Mouse (Mus musculus): ENCODE results near the gene Ube2m. TPM values are rescaled to one million over a fixed set of nuclear protein-coding genes. Genes with fewer than 3 reads are reported as not detected.

Gene Ube2m
- polyA plus RNA-seq, 1 experiment from 2014 or later = 156 TPM

DNA sequence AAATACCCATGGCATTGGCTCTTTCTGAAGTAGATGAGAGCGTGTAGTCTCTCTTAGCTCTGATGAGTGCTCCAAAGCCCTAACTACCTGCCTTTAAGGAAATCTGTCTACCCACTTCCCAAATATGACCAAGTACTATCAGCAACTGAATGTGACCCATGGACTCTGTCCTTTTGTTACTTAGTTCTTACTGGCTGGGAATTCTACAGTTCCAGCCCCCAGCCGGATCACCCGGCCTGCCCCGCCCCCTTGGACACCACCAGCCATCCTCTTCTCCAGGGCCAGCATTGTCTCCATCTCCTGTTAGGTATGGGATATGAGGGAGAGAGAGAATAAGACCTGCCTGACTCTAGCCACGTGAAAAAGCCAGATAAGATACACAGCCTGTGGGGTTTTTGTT lies 40.0 kb downstream of the Ube2m start, which contains the start of gene Slc27a5:
Gene Slc27a5 (minus strand): TSS at position 140 of the 400 bp plus-strand sequence.
- H3K36me3 ChIP-seq (ENCODE audit: control insufficient read depth, insufficient read depth, low read length) = no peaks in the 10 kb centered on the region
- no peak within 1 kb of the TSS for H3K9ac ChIP-seq (ENCODE audit: low read depth, low read length)
- 76% methylated on average over 5 of the region's 5 CpGs for WGBS
- H3K9me3 ChIP-seq (ENCODE audit: control insufficient read depth, low read length) = no peaks in the 10 kb centered on the region
- H3K4me2 ChIP-seq (replicated peaks; ENCODE audit: low read depth, low read length) = no peak within 1 kb of the TSS
- H3K27ac ChIP-seq (ENCODE audit: low read depth, low read length) = no peak within 1 kb of the TSS
- no peak within 1 kb of the TSS for H3K4me3 ChIP-seq (ENCODE audit: low read length)
- ATAC-seq (ENCODE audit: low FRiP score, low TSS enrichment) = no peak
- no peaks in the 10 kb centered on the region for H3K4me1 ChIP-seq (ENCODE audit: control insufficient read depth, insufficient read depth, low read length)
- no peaks in the 10 kb centered on the region for H3K27me3 ChIP-seq (ENCODE audit: control insufficient read depth, insufficient read depth, low read length)

DNA sequence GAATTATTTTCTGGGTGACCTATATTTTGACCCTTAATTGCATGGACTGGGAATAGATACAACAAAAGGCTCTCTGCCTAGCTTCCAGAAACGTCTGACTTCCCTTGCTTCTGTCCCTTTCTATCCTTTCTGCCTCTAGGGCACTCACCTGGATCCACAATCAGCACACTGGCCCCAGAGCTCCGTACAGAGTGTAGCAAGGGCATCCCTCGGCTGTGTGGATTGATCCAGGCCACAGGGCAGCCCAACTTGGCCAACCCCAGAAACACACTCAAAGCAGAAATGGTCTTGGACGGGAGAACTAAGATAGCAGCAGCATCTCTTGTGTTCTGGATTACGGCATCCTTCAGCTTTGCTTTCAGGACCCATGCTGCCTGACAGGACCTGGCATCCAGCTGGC lies 40.8 kb downstream of the Ube2m start:
- no peak overlapping the region for H3K4me3 ChIP-seq (ENCODE audit: low read length)
- no peak overlapping the region for H3K9ac ChIP-seq (ENCODE audit: low read depth, low read length)
- no peak overlapping the region for H3K27ac ChIP-seq (ENCODE audit: low read depth, low read length)
- ATAC-seq (ENCODE audit: low FRiP score, low TSS enrichment) = no peak
- no peaks in the 10 kb centered on the region for H3K9me3 ChIP-seq (ENCODE audit: control insufficient read depth, low read length)
- H3K27me3 ChIP-seq (ENCODE audit: control insufficient read depth, insufficient read depth, low read length) = no peaks in the 10 kb centered on the region
- no peaks in the 10 kb centered on the region for H3K36me3 ChIP-seq (ENCODE audit: control insufficient read depth, insufficient read depth, low read length)
- H3K4me1 ChIP-seq (ENCODE audit: control insufficient read depth, insufficient read depth, low read length) = no peaks in the 10 kb centered on the region
- 66% methylated on average over 5 of the region's 5 CpGs for WGBS
- no peak overlapping the region for H3K4me2 ChIP-seq (replicated peaks; ENCODE audit: low read depth, low read length)

DNA sequence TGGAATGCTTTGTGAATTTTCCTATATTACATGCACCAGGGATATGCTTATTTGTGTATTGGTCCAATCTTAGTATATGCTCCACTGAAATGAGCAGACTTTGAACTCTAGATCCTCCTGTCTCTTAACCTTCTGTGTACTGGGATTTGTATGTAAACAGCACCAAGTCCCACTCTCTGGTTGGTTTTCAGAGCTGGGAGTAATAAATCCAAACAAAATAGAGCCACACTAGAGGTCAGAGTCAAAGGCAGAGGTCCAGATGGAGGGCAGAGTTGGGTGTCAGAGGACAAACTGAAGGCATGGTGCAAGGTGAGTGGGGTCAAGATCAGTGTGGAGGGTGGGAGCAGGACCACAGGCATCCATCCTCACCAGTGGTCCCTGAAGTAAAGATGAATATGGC lies 42.2 kb downstream of the Ube2m start:
- Histone ChIP-seq H3K27ac (ENCODE audit: low read depth, low read length) (no peak overlapping the region), H3K4me2 (replicated peaks; ENCODE audit: low read depth, low read length) (no peak overlapping the region), H3K9ac (ENCODE audit: low read depth, low read length) (no peak overlapping the region), H3K4me3 (ENCODE audit: low read length) (no peak overlapping the region), H3K27me3 (ENCODE audit: control insufficient read depth, insufficient read depth, low read length) (no peaks in the 10 kb centered on the region), H3K4me1 (ENCODE audit: control insufficient read depth, insufficient read depth, low read length) (no peaks in the 10 kb centered on the region), H3K9me3 (ENCODE audit: control insufficient read depth, low read length) (no peaks in the 10 kb centered on the region), H3K36me3 (ENCODE audit: control insufficient read depth, insufficient read depth, low read length) (no peaks in the 10 kb centered on the region)
- ATAC-seq (ENCODE audit: low FRiP score, low TSS enrichment) = no peak

DNA sequence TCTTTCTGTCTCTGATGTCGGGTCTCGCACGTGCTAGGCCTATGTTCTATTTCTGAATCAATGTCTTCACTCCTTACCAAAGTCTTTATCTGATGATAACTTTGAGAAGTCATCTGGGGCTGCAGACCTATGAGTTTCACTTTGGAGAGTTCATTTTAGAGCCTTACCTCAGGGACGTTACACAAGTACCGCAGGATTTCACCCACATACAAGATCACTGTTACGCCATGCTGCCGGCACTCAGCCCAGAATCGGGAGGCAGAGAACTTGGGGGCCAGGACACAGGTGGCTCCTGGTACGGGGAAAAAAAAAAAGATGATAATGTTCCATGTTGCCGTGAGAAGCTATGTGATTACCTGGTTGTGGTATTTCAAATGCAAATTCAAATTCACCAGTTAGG lies 44.9 kb downstream of the Ube2m start:
- Histone ChIP-seq H3K9me3 (ENCODE audit: control insufficient read depth, low read length) (no peaks in the 10 kb centered on the region), H3K4me3 (ENCODE audit: low read length) (no peak overlapping the region), H3K4me1 (ENCODE audit: control insufficient read depth, insufficient read depth, low read length) (no peaks in the 10 kb centered on the region), H3K36me3 (ENCODE audit: control insufficient read depth, insufficient read depth, low read length) (no peaks in the 10 kb centered on the region), H3K9ac (ENCODE audit: low read depth, low read length) (no peak overlapping the region), H3K27me3 (ENCODE audit: control insufficient read depth, insufficient read depth, low read length) (no peaks in the 10 kb centered on the region), H3K4me2 (replicated peaks; ENCODE audit: low read depth, low read length) (no peak overlapping the region), H3K27ac (ENCODE audit: low read depth, low read length) (no peak overlapping the region)
- 85% methylated on average over 10 of the region's 10 CpGs for WGBS
- no peak for ATAC-seq (ENCODE audit: low FRiP score, low TSS enrichment)

DNA sequence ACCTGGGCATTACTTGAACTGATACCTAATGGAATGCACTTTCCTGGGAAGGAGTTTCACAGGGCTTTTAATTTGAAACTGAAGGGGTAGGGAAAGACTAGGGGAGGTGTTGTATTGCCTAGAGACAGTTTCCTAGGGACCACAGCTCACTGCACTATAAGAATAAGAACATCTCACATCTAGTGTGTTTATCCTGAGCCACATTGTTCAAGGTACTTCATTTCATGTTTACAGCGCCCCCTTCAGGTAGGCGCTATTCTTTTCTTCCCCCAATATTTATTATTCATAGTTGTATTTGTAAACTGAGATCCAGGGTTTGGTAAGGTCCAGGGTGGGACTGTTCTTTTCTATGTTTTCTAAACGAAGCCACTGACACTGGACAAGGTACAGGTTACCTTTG lies 45.9 kb downstream of the Ube2m start:
- Histone ChIP-seq H3K36me3 (ENCODE audit: control insufficient read depth, insufficient read depth, low read length) (no peaks in the 10 kb centered on the region), H3K9ac (ENCODE audit: low read depth, low read length) (no peak overlapping the region), H3K27ac (ENCODE audit: low read depth, low read length) (no peak overlapping the region), H3K9me3 (ENCODE audit: control insufficient read depth, low read length) (no peaks in the 10 kb centered on the region), H3K4me1 (ENCODE audit: control insufficient read depth, insufficient read depth, low read length) (no peaks in the 10 kb centered on the region), H3K4me3 (ENCODE audit: low read length) (no peak overlapping the region), H3K4me2 (replicated peaks; ENCODE audit: low read depth, low read length) (no peak overlapping the region), H3K27me3 (ENCODE audit: control insufficient read depth, insufficient read depth, low read length) (no peaks in the 10 kb centered on the region)
- 10% methylated on average over 3 of the region's 3 CpGs for WGBS
- ATAC-seq (ENCODE audit: low FRiP score, low TSS enrichment) = no peak

DNA sequence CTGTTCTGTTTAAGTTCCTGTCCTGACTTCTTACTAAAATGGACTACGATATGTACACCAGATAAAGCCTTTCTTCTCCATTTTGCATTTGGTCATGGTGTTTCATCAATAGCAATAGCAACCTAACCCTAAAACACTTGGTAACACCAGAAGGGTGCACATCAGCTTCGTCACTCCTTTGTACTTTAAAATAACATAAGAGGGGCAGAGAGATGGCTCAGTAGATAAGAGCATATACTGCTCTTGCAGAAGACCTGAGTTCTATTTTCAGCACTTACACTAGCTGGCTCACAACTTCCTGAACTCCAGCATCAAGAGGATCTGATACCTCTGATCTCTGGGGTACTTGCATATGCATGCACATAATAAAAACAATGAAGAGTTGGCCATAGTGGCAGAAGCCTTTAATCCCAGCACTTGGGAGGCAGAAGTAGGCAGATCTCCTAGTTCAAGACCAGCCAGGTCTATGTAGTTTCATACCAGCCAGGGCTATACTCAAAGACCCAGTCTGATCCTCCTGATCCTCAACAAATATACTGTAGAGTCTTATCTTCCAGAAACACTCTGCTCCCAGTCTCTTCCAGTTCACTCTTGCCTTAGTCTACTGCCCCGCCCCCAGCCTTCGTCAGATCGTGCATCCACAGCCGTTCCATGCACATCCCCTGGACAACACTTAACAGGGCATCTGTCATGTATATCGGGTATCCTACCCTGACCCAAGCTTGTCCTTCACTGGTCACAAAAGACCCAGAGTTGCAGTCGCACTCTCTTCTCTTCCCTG lies 50.5 kb downstream of the Ube2m start:
- no peak overlapping the region for H3K4me3 ChIP-seq (ENCODE audit: low read length)
- no peaks in the 10 kb centered on the region for H3K36me3 ChIP-seq (ENCODE audit: control insufficient read depth, insufficient read depth, low read length)
- H3K9ac ChIP-seq (ENCODE audit: low read depth, low read length) = no peak overlapping the region
- no peak overlapping the region for H3K27ac ChIP-seq (ENCODE audit: low read depth, low read length)
- no peaks in the 10 kb centered on the region for H3K9me3 ChIP-seq (ENCODE audit: control insufficient read depth, low read length)
- no peak overlapping the region for H3K4me2 ChIP-seq (replicated peaks; ENCODE audit: low read depth, low read length)
- 84% methylated on average over 8 of the region's 8 CpGs for WGBS
- no peaks in the 10 kb centered on the region for H3K4me1 ChIP-seq (ENCODE audit: control insufficient read depth, insufficient read depth, low read length)
- no peak for ATAC-seq (ENCODE audit: low FRiP score, low TSS enrichment)
- no peaks in the 10 kb centered on the region for H3K27me3 ChIP-seq (ENCODE audit: control insufficient read depth, insufficient read depth, low read length)

DNA sequence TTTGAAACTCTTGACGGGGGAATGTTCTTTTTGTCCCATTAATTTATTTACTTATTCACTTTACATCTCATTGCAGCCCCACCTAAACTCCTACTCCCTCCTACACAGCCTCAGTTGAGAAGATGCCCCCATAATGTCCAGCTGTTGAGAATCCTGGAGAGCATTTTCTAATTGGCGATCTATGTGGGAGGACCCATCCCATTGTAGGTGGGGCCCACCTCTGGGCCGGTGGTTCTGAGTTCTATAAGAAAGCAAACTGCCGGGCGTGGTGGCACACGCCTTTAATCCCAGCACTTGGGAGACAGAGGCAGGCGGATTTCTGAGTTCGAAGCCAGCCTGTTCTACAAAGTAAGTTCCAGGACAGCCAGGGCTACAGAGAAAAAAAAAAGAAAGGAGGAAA lies 51.2 kb downstream of the Ube2m start:
- no peak overlapping the region for H3K4me3 ChIP-seq (ENCODE audit: low read length)
- no peak overlapping the region for H3K27ac ChIP-seq (ENCODE audit: low read depth, low read length)
- no peak overlapping the region for H3K9ac ChIP-seq (ENCODE audit: low read depth, low read length)
- H3K27me3 ChIP-seq (ENCODE audit: control insufficient read depth, insufficient read depth, low read length) = no peaks in the 10 kb centered on the region
- no peaks in the 10 kb centered on the region; the same call in 1 of the 2 replicates for H3K36me3 ChIP-seq (ENCODE audit: control insufficient read depth, insufficient read depth, low read length)
- H3K4me2 ChIP-seq (replicated peaks; ENCODE audit: low read depth, low read length) = no peak overlapping the region
- ATAC-seq (ENCODE audit: low FRiP score, low TSS enrichment) = no peak
- WGBS = 94% methylated on average over 8 of the region's 8 CpGs
- no peaks in the 10 kb centered on the region for H3K4me1 ChIP-seq (ENCODE audit: control insufficient read depth, insufficient read depth, low read length)
- no peaks in the 10 kb centered on the region for H3K9me3 ChIP-seq (ENCODE audit: control insufficient read depth, low read length)

DNA sequence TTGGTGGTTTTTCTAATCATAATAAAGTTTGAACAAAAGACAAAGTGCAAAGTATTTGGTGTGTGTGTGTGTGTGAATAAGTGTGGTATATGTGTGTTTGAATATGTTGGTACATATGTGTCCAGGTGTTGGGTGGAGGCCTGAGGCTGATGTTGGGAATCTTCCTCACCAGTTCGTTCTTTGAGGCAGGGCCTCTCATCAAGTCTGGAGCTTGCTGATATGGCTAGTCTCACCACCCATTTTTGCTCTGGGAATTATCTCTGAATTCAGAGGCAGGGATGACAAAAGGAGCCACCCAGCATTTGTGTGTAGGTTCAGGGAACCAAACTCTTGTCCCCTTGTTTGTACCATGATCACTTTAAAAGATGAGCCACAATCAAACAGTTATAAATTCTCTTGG lies 52.4 kb downstream of the Ube2m start:
- H3K4me2 ChIP-seq (replicated peaks; ENCODE audit: low read depth, low read length) = no peak overlapping the region
- no peak overlapping the region for H3K4me3 ChIP-seq (ENCODE audit: low read length)
- ATAC-seq (ENCODE audit: low FRiP score, low TSS enrichment) = no peak
- H3K4me1 ChIP-seq (ENCODE audit: control insufficient read depth, insufficient read depth, low read length) = no peaks in the 10 kb centered on the region
- no peak overlapping the region for H3K27ac ChIP-seq (ENCODE audit: low read depth, low read length)
- H3K9me3 ChIP-seq (ENCODE audit: control insufficient read depth, low read length) = no peaks in the 10 kb centered on the region
- H3K36me3 ChIP-seq (ENCODE audit: control insufficient read depth, insufficient read depth, low read length) = no peaks in the 10 kb centered on the region; the same call in 1 of the 2 replicates
- H3K9ac ChIP-seq (ENCODE audit: low read depth, low read length) = no peak overlapping the region
- H3K27me3 ChIP-seq (ENCODE audit: control insufficient read depth, insufficient read depth, low read length) = no peaks in the 10 kb centered on the region
- WGBS = 89% methylated on average over 1 of the region's 1 CpGs

Measured in kidney, embryonic 14.5 days (tissue).